Mouse (Mus musculus) midbrain, embryonic 11.5 days (tissue): ENCODE measurements around the gene Clstn2. TPM values are rescaled to one million over a fixed set of nuclear protein-coding genes. Genes with fewer than 3 reads are reported as not detected.

ENCODE experiments used
- ATAC-seq: fragments of 200-750 bp; cut with Nextera tagmentation; 2 replicates; pipeline ENCODE4 v1.8.0; 2017; ENCODE audit warnings: moderate TSS enrichment, moderate library complexity; ENCODE audit not compliant: low FRiP score
- DNase-seq: peaks from one replicate; pipeline ENCODE4 v3.0.0; 2015; ENCODE audit warnings: low spot score; ENCODE audit errors: missing footprints
- H3K27ac ChIP-seq: fragments of 300-500 bp; sonication (generic); 2 replicates; pipeline ENCODE4 v1.5.1; 2014; ENCODE audit warnings: low read depth, low read length
- H3K27me3 ChIP-seq: fragments of 300-500 bp; sonication (generic); 2 replicates; pipeline ENCODE4 v1.6.1; 2014; ENCODE audit warnings: mild to moderate bottlenecking, low read length, moderate library complexity, mixed read lengths; ENCODE audit not compliant: control insufficient read depth, insufficient read depth
- H3K36me3 ChIP-seq: fragments of 300-500 bp; sonication (generic); 2 replicates; pipeline ENCODE4 v1.6.1; 2014; ENCODE audit warnings: mild to moderate bottlenecking, low read length, moderate library complexity, mixed read lengths; ENCODE audit not compliant: control insufficient read depth, insufficient read depth
- H3K4me1 ChIP-seq: fragments of 300-500 bp; sonication (generic); 2 replicates; pipeline ENCODE4 v1.6.1; 2014; ENCODE audit warnings: low read length; ENCODE audit not compliant: control insufficient read depth, insufficient read depth
- H3K4me2 ChIP-seq: fragments of 300-500 bp; sonication (generic); 2 replicates; pipeline ENCODE4 v1.6.1; 2014; ENCODE audit warnings: mild to moderate bottlenecking, moderate library complexity
- H3K4me3 ChIP-seq: fragments of 300-500 bp; sonication (generic); 2 replicates; pipeline ENCODE4 v1.5.1; 2014; ENCODE audit warnings: low read depth, low read length
- H3K9ac ChIP-seq: fragments of 300-500 bp; sonication (generic); 2 replicates; pipeline ENCODE4 v1.6.1; 2014; ENCODE audit warnings: low read length
- H3K9me3 ChIP-seq: fragments of 300-500 bp; sonication (generic); 2 replicates; pipeline ENCODE4 v1.6.1; 2016; ENCODE audit warnings: low read length; ENCODE audit not compliant: control insufficient read depth
- WGBS: fragments of 180-500 bp; shearing (Covaris S2); extraction: QIAGEN DNeasy Blood & Tissue Kit; methylation state at CpG from one replicate; pipeline ENCODE4 v1.1.7; 2014; 5-methylcytosine and 5-hydroxymethylcytosine counted together
- polyA plus RNA-seq: library from polyadenylated mRNA; unstranded; fragments of >200 nt; fragmentation: Nextera tagmentation; extraction: Ambion mirVana; gene quantifications from 2 replicates; pipeline ENCODE4 v1.2.1, GENCODE M21; 2014

Gene Clstn2
- polyA plus RNA-seq, 1 experiment from 2014 or later = 1.6 TPM

DNA sequence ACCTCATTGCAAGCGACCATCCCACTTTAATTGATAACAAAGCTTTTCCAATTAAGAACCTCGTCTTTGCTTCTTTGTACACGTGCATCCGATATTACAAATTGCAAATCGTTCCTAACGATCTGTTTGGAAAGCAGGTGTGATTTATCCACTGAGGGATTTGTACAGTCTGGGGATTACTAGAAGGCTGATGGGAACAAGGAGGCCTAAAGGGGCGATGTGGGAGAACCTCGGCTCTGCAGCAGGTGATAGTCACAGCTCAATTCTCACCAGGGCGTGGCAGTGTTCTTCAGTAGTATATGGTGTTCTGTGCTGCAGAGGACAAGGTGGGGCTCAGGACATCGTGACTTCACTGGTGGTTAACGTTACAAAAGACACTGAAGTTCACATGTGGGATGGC is 9.9 kb downstream of the Clstn2 start:
- H3K4me2 ChIP-seq = no peak overlapping the region
- DNase-seq (no peak), ATAC-seq (no peak)
- H3K27ac ChIP-seq = no peak overlapping the region
- H3K9me3 ChIP-seq = no peaks in the 10 kb centered on the region
- H3K4me3 ChIP-seq = no peak overlapping the region
- H3K9ac ChIP-seq = no peak overlapping the region
- WGBS = 85% methylated on average over 11 of the region's 11 CpGs
- no peaks in the 10 kb centered on the region for H3K4me1 ChIP-seq
- no peaks in the 10 kb centered on the region for H3K36me3 ChIP-seq
- H3K27me3 ChIP-seq = no peaks in the 10 kb centered on the region

DNA sequence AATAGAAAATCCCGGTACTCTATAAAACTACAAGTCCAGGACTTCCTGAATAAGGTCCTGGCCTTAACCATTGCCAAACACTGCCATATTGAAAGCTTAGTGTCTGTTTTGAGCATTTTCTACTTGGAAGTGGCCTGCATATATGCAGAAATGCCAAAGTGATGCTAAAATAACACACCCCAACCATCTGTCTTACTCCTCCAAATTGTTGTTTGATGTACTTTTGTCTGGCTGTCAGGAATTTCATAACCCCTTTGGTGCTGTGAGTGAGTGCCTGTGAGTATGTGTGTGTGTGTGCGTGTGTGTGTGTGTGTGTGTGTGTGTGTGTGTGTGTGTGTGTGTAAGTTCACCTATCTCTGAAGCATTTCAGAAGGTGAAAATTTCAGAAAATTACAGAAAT is 13.1 kb downstream of the Clstn2 start:
- WGBS = 92% methylated on average over 2 of the region's 2 CpGs
- Histone ChIP-seq H3K27ac (no peak overlapping the region), H3K36me3 (no peaks in the 10 kb centered on the region), H3K9me3 (no peaks in the 10 kb centered on the region), H3K27me3 (no peaks in the 10 kb centered on the region), H3K4me3 (no peak overlapping the region), H3K9ac (no peak overlapping the region), H3K4me2 (no peak overlapping the region), H3K4me1 (no peaks in the 10 kb centered on the region)
- DNase-seq = no peak
- ATAC-seq = no peak

DNA sequence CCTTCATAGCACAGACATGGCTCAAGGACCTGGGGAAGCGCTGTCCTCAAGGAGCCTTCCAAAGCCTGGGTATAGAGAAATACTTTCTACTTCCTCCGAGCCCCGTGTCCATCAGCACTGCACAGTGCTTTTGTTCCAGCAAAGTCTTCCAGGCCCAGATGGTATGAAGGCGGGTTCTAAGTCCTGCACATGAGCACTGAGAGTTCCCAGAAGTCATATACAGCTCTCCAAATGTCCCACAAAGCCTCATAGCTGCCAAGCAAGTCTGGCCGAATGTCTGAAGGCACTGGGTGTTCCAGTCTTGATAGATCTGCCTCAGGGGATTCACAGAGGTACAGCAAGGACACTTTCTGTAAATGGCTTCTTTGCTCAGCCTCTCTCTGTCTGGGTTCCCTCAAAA is 14.3 kb downstream of the Clstn2 start:
- Histone ChIP-seq H3K9ac (no peak overlapping the region), H3K4me1 (no peaks in the 10 kb centered on the region), H3K27ac (no peak overlapping the region), H3K36me3 (no peaks in the 10 kb centered on the region), H3K4me3 (no peak overlapping the region), H3K27me3 (no peaks in the 10 kb centered on the region), H3K9me3 (no peaks in the 10 kb centered on the region), H3K4me2 (no peak overlapping the region)
- 91% methylated on average over 5 of the region's 5 CpGs for WGBS
- no peak for DNase-seq
- ATAC-seq = no peak

DNA sequence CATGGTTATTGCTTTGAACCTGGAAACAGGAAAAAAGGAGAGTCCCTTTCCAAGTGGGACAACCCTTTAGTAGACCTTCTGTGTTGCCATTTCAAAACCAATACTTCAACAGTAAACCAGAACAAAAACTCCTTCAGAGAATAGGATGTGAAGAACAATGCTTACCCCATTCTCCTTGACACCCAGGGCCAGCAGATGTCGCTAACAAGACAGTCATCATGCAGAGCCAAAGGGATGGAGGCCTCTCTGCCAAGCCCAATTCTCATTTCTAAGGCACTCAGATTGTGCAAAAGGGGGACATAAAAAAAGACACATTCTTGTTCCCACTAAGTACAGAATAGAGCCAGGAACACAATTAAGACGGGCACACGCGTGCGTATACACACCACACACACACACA is 16.4 kb downstream of the Clstn2 start:
- Histone ChIP-seq H3K4me1 (no peaks in the 10 kb centered on the region), H3K27me3 (no peaks in the 10 kb centered on the region), H3K4me2 (no peak overlapping the region), H3K36me3 (no peaks in the 10 kb centered on the region), H3K27ac (no peak overlapping the region), H3K9ac (no peak overlapping the region), H3K4me3 (no peak overlapping the region), H3K9me3 (no peaks in the 10 kb centered on the region)
- DNase-seq (no peak), ATAC-seq (no peak)
- WGBS = 80% methylated on average over 5 of the region's 5 CpGs

DNA sequence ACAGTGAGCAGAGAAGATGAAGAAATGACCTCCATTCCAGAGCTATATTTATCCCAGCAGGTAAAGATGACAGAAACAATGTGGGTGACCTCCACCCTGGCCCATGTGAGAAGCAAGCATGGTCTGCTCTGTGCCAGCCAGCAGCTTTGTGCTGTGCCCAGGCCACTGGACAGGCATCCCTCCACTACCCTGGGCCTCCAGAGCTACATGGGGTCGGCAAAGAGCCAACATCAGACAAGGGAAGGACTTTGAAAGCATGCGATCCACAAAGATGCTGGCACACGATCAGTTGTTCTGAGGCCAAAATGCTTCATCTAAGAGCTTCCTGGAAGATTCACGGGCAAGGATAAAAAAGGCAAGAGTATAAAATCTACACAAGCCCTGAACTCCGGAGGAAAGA is 36.6 kb downstream of the Clstn2 start:
- no peaks in the 10 kb centered on the region for H3K27me3 ChIP-seq
- no peak overlapping the region for H3K9ac ChIP-seq
- no peak overlapping the region for H3K4me2 ChIP-seq
- no peaks in the 10 kb centered on the region for H3K36me3 ChIP-seq
- no peaks in the 10 kb centered on the region for H3K4me1 ChIP-seq
- DNase-seq (no peak), ATAC-seq (no peak)
- no peak overlapping the region for H3K4me3 ChIP-seq
- no peak overlapping the region for H3K27ac ChIP-seq
- 82% methylated on average over 5 of the region's 5 CpGs for WGBS
- no peaks in the 10 kb centered on the region for H3K9me3 ChIP-seq

DNA sequence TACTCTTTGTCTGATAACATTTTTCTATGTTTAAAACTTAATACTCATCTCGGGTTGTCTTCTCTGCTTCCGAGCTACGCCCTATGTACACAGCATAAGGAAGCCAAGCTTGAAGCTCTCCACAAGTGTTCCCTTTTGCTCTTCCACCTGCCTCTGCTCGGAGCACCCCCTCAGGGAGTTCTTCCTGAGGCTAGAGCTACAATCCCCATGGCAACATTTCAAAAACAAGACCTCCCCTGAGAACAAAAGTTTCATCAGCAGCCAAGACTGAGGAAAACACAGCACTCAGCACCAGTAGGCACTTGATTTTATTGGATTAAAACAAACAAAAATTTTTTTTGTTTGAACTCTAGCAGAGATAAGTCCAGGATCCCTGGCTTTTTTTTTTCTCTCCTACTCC is 37.3 kb downstream of the Clstn2 start:
- H3K36me3 ChIP-seq = no peaks in the 10 kb centered on the region
- DNase-seq = no peak
- WGBS = 75% methylated on average over 4 of the region's 4 CpGs
- H3K4me3 ChIP-seq = no peak overlapping the region
- no peaks in the 10 kb centered on the region for H3K27me3 ChIP-seq
- H3K9ac ChIP-seq = no peak overlapping the region
- no peaks in the 10 kb centered on the region for H3K4me1 ChIP-seq
- ATAC-seq = no peak
- no peaks in the 10 kb centered on the region for H3K9me3 ChIP-seq
- no peak overlapping the region for H3K27ac ChIP-seq
- H3K4me2 ChIP-seq = no peak overlapping the region

DNA sequence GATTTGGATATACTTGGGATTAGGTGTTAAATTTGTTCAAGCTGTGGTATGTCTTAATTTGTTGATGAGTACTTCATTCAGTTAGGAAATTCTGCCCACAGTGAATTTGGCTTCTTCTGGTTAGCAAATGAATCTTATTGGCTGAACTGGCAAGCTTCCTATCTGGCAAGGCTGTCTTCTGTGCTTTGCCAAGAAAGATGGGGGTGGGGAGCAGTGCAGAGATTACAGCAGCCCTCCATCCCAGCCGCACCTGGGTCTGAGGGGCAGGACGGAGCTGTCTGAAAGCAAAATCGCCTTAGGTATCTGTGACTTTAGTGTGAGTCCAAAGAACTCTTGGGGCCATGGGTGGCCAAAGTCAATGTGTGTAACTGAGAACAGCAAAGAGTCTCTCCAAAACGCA is 40.9 kb downstream of the Clstn2 start:
- no peaks in the 10 kb centered on the region for H3K9me3 ChIP-seq
- no peaks in the 10 kb centered on the region for H3K27me3 ChIP-seq
- 47% methylated on average over 4 of the region's 4 CpGs for WGBS
- H3K9ac ChIP-seq = no peak overlapping the region
- no peak overlapping the region for H3K4me3 ChIP-seq
- H3K4me2 ChIP-seq = no peak overlapping the region
- ATAC-seq = no peak
- H3K27ac ChIP-seq = no peak overlapping the region
- no peaks in the 10 kb centered on the region for H3K36me3 ChIP-seq
- DNase-seq = no peak
- no peaks in the 10 kb centered on the region for H3K4me1 ChIP-seq

DNA sequence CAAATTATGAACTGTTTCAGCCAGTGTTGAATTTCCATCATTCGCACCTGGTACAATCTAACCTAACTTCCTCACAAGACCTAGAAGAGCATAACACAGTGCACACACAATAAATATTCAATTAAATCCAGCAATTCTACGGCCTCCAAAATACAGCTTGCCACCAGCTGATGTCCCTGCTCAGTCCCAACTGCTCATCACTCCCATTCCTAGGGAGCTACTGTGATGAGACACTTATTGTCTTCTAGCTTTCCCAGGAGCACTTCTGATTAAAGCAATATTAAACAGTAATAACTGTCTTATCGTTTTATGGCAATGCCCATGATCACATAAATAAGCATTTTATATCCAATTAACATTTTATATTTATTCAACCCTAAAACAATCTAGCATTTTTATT is 55.6 kb downstream of the Clstn2 start:
- H3K27ac ChIP-seq = no peak overlapping the region
- H3K4me2 ChIP-seq = no peak overlapping the region
- ATAC-seq (no peak), DNase-seq (no peak)
- no peaks in the 10 kb centered on the region for H3K36me3 ChIP-seq
- no peaks in the 10 kb centered on the region for H3K4me1 ChIP-seq
- WGBS = 87% methylated on average over 3 of the region's 3 CpGs
- H3K9me3 ChIP-seq = no peaks in the 10 kb centered on the region
- H3K27me3 ChIP-seq = no peaks in the 10 kb centered on the region
- no peak overlapping the region for H3K9ac ChIP-seq
- H3K4me3 ChIP-seq = no peak overlapping the region

DNA sequence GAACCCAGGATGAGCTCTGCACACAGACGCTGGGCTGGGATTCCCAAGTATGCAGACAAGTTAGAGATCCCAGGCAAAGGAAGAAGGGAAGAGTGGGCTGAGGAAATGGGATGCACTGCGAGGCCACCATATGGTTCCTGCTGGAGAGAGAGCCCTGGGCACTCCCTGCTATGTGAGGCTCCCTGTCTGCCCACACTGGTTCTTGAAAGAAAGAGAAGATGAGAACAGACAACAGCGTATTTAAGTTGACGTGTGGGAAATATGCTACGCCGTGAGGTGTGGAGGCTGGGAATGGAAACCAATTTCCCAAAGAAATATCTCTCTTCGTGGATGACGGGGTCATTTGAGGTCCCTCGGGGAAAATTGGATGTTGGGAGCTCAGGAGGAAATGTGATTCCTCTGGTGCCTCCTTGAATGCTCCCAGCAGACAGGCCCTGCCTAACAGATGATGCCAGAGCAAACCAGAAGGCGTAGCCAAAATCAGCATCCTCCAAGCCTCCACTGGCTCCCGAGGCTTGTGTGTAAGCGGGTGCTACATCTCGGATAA is 58.1 kb downstream of the Clstn2 start:
- Histone ChIP-seq H3K36me3 (no peaks in the 10 kb centered on the region), H3K9me3 (no peaks in the 10 kb centered on the region), H3K4me2 (no peak overlapping the region), H3K9ac (no peak overlapping the region), H3K4me3 (no peak overlapping the region), H3K4me1 (no peaks in the 10 kb centered on the region), H3K27me3 (no peaks in the 10 kb centered on the region), H3K27ac (no peak overlapping the region)
- no peak for DNase-seq
- ATAC-seq = no peak
- WGBS = 91% methylated on average over 13 of the region's 13 CpGs

DNA sequence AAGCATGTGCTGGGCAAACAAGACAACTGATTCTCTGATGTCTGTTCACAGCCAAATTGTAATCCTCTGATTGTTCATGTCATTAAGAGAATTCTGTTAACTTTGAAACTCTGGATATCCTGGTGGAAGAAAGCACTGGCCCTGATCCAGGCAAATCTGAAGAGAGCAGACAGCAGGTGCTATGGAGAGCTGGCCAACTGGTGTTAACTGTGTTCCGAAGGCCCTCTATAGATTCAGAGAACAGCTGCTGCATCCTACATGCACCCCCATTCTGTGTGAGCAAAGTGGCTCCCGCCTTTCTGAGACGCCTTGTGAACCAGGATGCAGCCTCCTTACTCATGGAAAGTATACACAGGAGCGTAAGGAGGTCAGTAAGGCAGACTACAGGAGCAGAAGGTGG is 66.3 kb downstream of the Clstn2 start:
- no peaks in the 10 kb centered on the region for H3K9me3 ChIP-seq
- H3K36me3 ChIP-seq = no peaks in the 10 kb centered on the region
- no peak overlapping the region for H3K4me2 ChIP-seq
- ATAC-seq = no peak
- WGBS = 81% methylated on average over 4 of the region's 4 CpGs
- H3K27ac ChIP-seq = no peak overlapping the region
- H3K9ac ChIP-seq = no peak overlapping the region
- H3K4me1 ChIP-seq = no peaks in the 10 kb centered on the region
- H3K4me3 ChIP-seq = no peak overlapping the region
- no peaks in the 10 kb centered on the region for H3K27me3 ChIP-seq
- no peak for DNase-seq
